Mouse (Mus musculus) cortical plate, adult 2 months (tissue): ENCODE results near the gene Uchl4. TPM values are rescaled to one million over a fixed set of nuclear protein-coding genes. Genes with fewer than 3 reads are reported as not detected.

Experiments
- H3K27ac ChIP-seq: fragments of 200-500 bp; 2 replicates; pipeline ENCODE4 v1.5.1; 2012; ENCODE audit warnings: low read length, control low read depth, inconsistent platforms; ENCODE audit not compliant: insufficient read depth
- H3K4me1 ChIP-seq: fragments of 200-500 bp; 2 replicates; pipeline ENCODE4 v1.6.1; 2011; ENCODE audit warnings: low read length; ENCODE audit not compliant: control insufficient read depth, insufficient read depth
- H3K4me3 ChIP-seq: fragments of 200-500 bp; 2 replicates; pipeline ENCODE4 v1.5.1; 2011; ENCODE audit warnings: mild to moderate bottlenecking, low read length, control low read depth; ENCODE audit not compliant: insufficient read depth
- CTCF ChIP-seq: fragments of 200-500 bp; IDR thresholded peaks from 2 replicates; pipeline ENCODE4 v1.5.1; 2011; ENCODE audit warnings: mild to moderate bottlenecking, control low read depth, low read length; ENCODE audit not compliant: insufficient read depth; ENCODE audit errors: extremely low read depth
- POLR2A ChIP-seq: fragments of 200-500 bp; IDR thresholded peaks from 2 replicates; pipeline ENCODE4 v1.6.1; 2011; ENCODE audit warnings: mild to moderate bottlenecking, low read length, control low read depth; ENCODE audit not compliant: insufficient read depth; ENCODE audit errors: extremely low read depth
- polyA plus RNA-seq: library from polyadenylated mRNA; depleted of rRNA; stranded (reverse); fragments of >200 nt; gene quantifications from 2 replicates; pipeline ENCODE4 v1.2.3, GENCODE M21; 2012

The Uchl4 gene
- polyA plus RNA-seq, 1 experiment = 0.08 TPM

DNA sequence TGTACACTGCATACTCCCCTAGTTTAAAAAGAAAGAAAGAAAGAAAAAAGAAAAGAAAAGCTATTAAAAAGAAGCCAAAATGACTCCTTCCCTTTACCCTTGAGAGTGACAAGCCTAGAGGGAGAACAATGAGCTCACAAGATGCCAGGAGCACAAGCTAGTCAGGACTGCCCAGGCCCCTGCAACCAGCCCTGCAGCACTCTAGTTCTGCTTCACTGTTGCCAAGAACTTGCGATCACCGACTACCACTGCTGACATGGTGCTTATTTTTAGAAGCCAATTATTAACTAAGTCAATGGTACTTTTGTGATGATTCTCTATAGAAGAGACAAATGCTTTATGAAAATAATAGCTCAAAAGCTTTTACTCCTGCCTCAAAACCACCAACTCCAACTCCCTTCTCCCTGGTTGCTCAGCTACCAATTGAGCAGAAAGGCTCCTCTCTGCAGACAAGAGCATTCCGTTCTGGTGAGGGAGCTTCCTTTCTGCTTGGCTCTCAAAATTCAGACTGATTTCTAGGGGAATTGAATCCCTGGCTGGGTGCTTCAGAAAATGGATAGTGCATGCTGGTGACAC, 27.4 kb upstream of the Uchl4 start:
- 0 out of 2 replicates have a peak, but pooled peaks have one; percentile 15 for TF ChIP-seq POLR2A
- no peak for TF ChIP-seq CTCF
- peak overlapping the region; percentile 76 for H3K27ac ChIP-seq
- H3K4me1 ChIP-seq = peaks cover 1% of the 10 kb centered on the region; the same call in 1 of the 2 replicates
- no peak overlapping the region for H3K4me3 ChIP-seq

DNA sequence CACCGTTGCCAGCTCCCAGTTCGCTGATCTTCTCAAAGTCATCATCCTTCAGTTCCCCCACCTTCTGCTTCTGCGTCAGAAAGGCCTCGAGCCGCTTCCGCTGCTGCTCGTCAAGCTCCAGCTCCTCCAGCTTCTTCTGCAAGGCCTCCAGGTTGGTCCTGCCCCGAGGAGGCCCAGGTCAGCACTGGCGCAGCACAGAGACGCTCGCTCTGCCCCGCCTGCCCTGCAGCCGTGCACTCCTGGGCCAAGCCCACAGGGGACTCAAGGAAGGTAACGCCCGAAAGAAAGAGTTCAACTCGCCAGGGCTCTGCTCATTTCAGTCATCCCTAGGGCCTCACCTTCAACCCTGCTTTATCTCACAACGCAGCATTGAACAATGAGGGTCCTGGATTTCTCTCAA, 20.5 kb upstream of the Uchl4 start:
- H3K4me3 ChIP-seq = no peak overlapping the region
- peaks cover 4% of the 10 kb centered on the region; the same call in 1 of the 2 replicates for H3K4me1 ChIP-seq
- H3K27ac ChIP-seq = no peak overlapping the region
- TF ChIP-seq POLR2A (no peak), CTCF (no peak)

GRCm38 (mm10) chr9:64216090-64216489, 18.9 kb upstream of the Uchl4 start:
- Histone ChIP-seq H3K4me1 (peaks cover 6% of the 10 kb centered on the region), H3K27ac (no peak overlapping the region), H3K4me3 (no peak overlapping the region)
- TF ChIP-seq POLR2A = no peak
- TF ChIP-seq CTCF = no peak

DNA sequence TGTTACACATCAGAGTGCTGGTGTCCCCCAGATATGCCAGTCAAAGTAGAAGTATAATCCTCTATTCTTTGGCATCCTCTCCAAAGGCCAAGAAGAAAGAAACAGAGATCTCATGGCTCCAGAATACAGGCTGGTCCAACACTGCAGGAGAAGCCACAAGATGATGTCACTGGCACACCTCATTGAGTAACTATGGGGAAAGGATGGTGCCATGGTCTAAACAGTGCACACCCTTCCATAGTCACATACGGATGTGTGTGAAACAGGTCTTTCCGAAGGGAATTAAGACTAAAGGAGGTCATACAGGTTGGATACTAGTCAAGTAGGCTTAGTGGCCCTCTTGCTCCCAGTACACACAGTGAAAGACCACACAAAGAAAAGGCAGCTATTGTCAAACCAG, 18.4 kb upstream of the Uchl4 start:
- peaks cover 6% of the 10 kb centered on the region for H3K4me1 ChIP-seq
- no peak overlapping the region for H3K4me3 ChIP-seq
- no peak for TF ChIP-seq POLR2A
- TF ChIP-seq CTCF = no peak
- no peak overlapping the region for H3K27ac ChIP-seq

- H3K4me3 ChIP-seq = no peak overlapping the region
- no peak for TF ChIP-seq CTCF
- no peak for TF ChIP-seq POLR2A
- no peak overlapping the region for H3K27ac ChIP-seq
- peaks cover 6% of the 10 kb centered on the region for H3K4me1 ChIP-seq
These were observed 17.1 kb upstream of the Uchl4 start for GRCm38 (mm10) chr9:64217887-64218286.

DNA sequence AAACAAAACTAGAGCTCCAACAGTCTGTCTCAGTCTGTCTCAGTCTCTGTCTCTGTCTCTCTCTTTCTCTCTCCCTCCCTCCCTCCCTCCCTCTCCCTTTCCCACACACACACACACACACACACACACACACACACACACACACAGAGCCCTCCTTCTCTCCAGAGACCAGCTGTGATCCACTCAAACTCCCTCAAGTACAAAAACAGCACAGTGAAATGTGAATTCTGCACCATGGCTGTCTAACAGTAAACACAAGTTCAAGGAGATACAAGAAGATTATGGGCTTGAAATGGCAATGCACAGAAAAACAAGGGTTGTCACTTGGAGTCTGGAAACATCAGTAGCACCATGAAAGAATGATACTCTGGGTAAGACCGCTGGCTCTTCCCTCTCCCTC, 15.7 kb upstream of the Uchl4 start:
- TF ChIP-seq CTCF = no peak
- no peak for TF ChIP-seq POLR2A
- Histone ChIP-seq H3K4me3 (no peak overlapping the region), H3K27ac (no peak overlapping the region), H3K4me1 (peaks cover 6% of the 10 kb centered on the region)

GRCm38 (mm10) chr9:64219772-64220420, 15.1 kb upstream of the Uchl4 start:
- TF ChIP-seq POLR2A (no peak), CTCF (no peak)
- Histone ChIP-seq H3K4me3 (no peak overlapping the region), H3K27ac (no peak overlapping the region), H3K4me1 (peaks cover 6% of the 10 kb centered on the region)

DNA sequence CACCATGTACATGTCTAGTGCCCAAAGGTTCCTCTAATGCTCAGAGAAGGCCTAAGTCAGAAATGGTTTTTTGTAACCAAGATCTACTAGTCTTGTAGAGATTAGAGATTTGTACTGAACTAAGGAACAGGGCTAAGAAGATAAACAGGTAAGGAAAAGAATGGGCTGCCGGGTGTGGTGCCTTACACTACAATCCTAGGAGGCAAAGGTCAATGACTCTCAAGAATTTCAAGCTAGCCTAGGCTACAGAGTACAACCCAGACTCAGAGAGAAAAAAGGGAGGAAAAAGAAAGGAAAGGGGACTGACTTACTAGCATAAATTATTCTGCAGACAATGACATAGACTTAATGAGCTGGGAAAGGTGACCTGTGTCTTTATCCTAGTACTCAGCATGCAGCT, 14.4 kb upstream of the Uchl4 start:
- TF ChIP-seq CTCF = no peak
- TF ChIP-seq POLR2A = no peak
- H3K4me1 ChIP-seq = peaks cover 6% of the 10 kb centered on the region
- H3K27ac ChIP-seq = no peak overlapping the region
- no peak overlapping the region for H3K4me3 ChIP-seq

DNA sequence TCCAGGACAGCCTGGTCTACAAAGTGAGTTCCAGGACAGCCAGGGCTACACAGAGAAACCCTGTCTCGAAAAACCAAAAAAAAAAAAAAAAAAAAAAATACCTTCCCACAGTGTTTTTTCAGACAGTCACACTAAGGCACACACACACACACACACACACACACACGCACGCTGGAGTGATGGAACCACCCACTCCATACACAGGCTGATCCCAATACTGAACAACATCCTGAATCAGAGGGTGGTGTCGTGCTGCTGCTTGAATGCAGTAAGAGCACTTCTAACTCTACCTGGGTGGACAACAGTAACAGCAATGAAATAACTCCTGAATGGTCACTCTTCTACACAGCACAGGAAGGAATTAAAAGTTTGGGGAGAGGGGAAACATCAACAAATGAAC, 13.5 kb upstream of the Uchl4 start:
- peaks cover 3% of the 10 kb centered on the region for H3K4me1 ChIP-seq

DNA sequence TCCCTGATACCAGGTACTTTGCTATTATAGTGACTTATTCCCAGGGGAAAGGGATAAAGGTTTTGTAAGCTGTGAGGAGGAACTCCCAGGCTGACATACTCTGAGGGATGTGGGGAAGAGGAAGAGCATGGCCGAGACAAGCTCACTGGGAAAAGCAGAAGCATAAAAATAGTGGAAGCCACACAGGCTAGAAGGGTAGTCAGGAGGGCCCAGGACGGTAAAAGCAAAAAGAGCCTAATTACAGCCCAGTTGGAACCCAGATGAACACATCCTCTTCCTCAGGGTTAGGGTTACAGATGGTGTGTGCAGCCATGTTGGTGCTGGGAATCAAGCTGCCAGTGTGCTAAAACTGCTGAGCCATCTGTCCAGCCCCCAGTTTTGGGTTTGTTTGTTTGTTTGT, 12.9 kb upstream of the Uchl4 start:
- Histone ChIP-seq H3K4me3 (no peak overlapping the region), H3K4me1 (peaks cover 2% of the 10 kb centered on the region), H3K27ac (no peak overlapping the region)
- TF ChIP-seq CTCF (no peak), POLR2A (no peak)

More for the DNA sequence above, 13.5 kb upstream of the Uchl4 start:
- Histone ChIP-seq H3K27ac (no peak overlapping the region), H3K4me3 (no peak overlapping the region)
- TF ChIP-seq CTCF = no peak
- TF ChIP-seq POLR2A = no peak
